Mouse (Mus musculus) lung, postnatal 4 days (tissue): Measurements from ENCODE around the gene Slc43a1.
"Not testable (repeated sequence)": the region's sequence is repeated elsewhere in the genome, so short reads cannot be mapped to it uniquely, and the experiment has no call there.

Experiments used
- DNase-seq, 2 experiments: peaks; one replicate each; pipeline ENCODE4 v3.0.0; 2021

Gene Slc43a1

DNA sequence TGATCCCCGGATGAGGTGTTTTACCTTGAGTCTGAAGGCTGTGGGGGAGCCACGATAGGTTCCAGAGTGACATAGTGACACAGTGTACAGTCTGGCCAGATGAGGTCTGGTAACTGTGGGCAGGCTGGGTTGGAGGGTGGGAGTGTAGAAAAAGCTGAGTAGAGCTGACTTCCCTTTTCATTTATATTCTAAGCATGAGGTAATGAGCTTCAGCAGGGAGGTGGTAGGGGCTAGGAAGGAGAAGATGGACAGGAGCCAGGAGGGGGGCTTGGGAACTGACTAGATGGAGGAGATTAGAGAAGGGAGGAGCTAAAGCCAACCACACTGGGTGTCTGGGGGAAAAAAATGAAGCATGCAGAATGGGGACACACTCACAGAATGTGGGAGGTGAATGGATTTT lies 30.3 kb downstream of the Slc43a1 start:
- DNase-seq, result no peak

- peak in 1 of 2 experiments; percentile 33 for DNase-seq
Observed at GRCm38 (mm10) chr2:84870623-84871160, 32.0 kb downstream of the Slc43a1 start.

DNA sequence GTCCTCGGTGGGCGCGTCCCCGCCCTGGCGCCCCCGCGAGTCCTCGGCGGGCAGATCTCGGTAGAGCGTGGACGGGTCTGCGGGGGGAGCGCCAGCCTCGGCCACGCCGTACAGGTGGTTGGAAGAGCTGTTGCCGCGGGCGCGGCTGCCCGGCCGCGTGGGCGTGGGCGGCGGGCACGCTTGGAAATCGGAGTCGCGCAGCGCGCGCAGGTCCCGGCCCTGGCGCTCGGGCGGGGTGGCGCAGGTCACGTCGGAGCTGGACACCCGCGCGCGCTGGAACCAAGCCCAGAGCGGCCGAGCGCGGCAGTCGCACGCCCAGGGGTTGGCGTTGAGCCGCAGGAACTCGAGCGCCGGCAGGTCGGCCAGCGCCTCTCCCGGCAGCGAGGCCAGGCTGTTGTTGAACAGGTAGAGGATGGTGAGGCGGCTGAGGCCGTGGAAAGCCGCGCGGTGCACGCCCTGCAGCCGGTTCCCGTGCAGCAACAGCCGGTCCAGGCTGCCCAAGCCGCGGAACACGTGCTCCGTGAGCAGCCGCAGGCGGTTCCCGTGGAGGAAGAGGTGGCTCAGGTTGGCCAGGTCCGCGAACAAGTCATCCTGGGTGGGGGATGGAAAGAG lies 33.6 kb downstream of the Slc43a1 start:
- DNase-seq, result peak; percentile 63 to 79

DNA sequence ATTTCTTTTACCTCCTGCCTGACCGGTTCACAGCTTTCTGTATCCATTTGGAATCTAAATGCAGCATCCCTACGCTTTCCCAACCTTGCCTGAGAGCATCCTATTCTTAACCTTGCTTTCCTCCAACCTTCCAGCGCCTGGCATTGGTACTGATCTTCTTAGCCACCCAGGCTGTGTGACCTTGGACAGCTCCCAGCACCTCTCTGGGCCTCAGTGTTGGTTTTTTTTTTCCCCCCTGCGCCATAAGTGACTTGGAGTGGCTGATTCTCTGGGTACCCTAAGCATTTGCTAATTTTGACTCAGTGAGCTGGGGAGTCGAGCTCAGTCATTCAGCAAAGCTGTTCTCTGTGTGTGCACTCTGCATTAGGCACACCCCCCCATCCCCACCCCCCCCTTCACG lies 37.2 kb downstream of the Slc43a1 start:
- DNase-seq, result no peak

DNA sequence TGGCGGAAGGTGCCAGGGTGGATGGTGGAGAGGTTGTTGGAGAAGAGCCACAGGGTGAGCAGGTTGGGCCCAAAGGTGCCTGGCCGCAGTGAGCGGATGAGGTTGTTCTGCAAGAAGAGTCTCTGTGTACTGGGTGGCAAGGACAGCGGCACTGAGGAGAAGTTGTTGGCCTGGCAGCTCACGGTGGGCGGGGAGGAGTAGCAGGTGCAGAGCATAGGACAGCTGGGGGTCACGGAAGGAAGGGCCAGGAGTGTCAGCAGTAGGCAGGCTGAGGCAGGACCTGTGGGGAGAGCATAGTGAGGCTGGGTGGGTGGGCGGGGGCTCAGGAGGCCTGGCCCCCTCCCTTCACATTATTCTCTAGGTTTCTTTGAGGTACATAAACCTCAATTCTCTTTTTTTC lies 41.9 kb downstream of the Slc43a1 start:
- no peak for DNase-seq

- peak; percentile 27 to 56 for DNase-seq
Observed at GRCm38 (mm10) chr2:84882606-84883005, 44.0 kb downstream of the Slc43a1 start.

GRCm38 (mm10) chr2:84883084-84883483 lies 44.4 kb downstream of the Slc43a1 start:
- DNase-seq, result no peak

DNA sequence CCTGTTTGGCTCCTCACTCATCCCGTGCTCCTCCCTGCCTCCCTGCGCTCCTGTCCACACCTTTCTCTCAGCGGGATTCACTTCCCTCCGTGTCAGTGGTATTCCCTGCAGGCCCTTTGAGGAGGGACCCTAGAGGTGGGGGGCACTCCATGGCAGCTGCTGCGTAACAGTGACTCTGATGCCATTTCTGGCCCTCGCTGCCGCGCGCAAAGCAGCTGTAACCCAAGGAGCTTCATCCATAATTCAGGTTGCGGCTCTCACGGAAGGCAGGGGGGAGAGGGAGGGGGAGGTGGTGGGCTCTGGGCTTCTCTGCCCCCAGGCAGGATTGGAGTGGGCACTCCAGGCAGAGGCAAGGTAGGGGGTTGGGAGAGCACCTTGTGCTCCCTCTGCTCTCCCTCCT lies 44.9 kb downstream of the Slc43a1 start:
- no peak for DNase-seq

GRCm38 (mm10) chr2:84883942-84884341 lies 45.3 kb downstream of the Slc43a1 start:
- DNase-seq, result no peak

DNA sequence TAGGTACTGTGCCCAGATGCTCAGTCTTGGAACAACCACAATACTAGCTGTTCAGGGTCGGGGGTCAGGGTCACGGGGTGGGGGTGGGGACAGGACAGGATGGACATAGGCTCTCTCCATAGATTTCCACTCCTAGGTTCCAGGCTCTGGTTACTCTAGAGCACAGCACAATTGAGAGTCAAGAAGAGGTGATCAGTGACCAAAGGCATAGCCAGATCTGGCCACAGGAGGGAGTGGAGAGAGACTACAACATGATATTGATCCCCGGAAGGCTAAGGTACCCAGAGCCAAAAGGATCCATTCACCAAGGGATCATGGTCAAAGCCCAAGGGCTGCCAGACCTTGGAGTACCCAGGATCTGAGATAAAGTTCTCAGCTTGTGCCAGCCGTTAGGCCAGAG lies 46.0 kb downstream of the Slc43a1 start:
- no peak for DNase-seq

- no peak for DNase-seq
Observed at GRCm38 (mm10) chr2:84885084-84886055, 46.7 kb downstream of the Slc43a1 start.

DNA sequence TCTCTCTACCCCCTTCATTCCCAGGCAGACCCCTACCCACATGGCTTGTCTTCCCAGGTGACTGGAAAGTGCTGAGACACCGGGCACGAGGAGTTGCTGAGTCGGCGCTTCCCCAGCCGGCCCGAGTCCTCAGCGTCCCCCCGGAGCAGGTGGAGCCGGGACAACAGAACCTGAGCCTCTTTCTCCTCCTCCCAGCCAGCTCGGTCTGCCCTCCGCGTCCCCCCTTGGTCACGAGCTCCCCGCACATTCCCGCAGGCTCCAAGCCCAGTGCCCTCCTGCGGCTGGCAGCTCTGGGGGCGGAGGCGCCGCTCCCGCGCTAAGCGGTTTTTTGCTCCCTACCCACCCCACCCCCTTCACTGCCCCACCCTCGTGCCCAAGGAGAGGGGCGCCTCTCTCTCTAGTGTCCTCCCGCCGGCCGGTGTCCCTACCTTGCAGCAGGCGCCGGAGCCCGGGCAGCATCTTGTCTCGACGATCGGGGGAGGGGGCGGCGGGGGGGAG lies 47.6 kb downstream of the Slc43a1 start, which contains the start of gene Rtn4rl2:
Rtn4rl2 (minus strand) TSS at position 477 of the 498 bp plus-strand sequence.
- DNase-seq, result peak in 1 of 2 experiments; percentile 29

DNA sequence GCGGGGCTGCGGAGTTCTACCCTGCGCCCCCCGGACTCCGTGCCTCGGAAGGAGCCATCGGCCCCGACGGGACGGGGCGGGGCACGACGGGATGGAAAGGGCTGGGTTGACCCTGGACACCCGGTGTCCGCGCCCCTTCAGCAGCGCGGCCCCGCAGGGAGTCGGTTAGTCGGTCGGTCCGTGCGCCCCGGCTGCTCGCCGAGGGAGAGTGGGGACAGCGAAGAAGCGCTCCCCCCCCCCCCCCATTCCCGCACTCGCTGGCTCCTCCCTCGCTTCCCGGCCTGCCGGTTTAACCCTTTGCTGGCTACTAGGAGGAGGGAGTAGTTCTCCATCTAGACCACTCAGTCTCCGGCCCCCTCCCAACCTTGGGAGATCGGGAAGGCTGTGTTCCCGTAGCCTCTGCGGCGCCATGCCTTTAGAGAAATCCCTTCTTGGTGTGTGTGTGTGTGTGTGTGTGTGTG lies 48.2 kb downstream of the Slc43a1 start:
- DNase-seq, result peak; percentile 29 to 48

DNA sequence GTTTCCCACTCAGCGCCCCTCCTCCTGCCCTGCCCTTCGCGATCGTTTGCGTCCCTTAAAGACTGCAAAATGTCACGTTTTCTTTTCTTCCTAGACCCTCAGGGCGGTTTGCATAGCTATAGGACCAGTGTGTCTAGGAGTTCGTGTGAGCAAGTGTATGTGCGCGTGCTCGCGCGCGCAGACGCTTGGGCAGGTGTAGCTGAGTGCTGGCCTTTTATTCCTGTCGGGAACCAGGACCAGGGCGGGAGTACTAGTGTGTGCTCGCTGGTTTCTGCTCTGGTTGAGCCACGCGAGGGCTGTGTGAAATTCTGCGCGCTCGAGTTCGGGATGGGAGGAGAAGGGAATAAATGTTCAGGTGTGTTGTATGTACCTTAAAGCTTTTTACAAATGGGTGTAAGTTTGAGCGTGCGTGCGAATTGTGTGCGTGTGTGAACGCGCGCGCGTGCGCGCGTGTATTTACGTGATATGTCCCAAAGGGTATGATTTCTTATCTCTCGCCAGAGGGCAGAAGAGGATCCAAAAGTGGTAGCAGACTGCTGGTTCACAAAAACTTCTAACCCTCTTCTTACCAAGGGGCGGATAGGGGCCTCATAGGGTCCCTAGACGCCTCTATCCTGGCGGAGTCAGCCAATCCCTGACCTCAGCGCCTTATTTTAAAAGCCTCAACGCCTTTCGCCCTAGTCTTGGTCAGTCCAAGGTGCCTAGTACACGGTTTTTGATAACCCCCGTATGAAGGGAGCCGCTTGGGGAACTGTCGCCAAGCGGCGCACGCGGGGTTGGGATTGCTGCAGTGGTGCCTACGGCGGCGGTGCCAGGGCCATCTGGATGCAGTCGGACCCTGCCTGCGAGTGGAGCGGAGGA lies 49.0 kb downstream of the Slc43a1 start:
- DNase-seq, result peak; percentile 49 to 56

DNA sequence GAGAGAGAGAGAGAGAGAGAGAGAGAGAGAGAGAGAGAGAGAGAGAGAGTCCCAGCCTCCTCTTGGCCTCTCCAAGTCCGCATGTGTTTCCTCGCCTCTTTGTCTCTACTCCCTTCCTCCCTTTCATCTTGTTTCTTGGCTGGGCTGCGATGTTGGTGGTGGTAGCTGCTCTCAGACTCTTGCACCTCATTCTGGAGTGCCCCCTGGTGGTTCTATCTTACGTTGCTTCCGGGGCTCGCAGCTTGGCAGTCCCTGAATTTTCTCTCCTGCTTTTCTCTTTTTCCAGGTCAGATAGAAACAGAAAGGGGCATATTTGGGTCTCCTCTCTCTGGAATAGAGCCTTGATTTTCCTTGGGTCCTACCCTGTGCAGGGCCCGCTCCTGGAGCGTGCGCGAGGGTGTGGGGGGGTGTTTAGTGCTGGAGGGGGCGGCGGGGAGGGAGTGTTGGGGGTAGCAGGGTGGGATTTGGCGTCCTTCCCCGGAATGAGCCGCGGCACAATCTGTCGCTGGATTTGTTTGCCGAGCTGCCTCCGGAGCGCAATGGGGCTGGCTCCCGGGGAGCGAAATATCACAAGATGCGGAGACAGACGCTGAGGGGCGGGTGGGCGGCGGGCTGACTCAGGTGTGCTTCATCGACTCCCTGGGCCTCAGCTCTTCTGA lies 50.1 kb downstream of the Slc43a1 start:
- peak; percentile 79 to 84 for DNase-seq

- DNase-seq, result no peak
Observed at GRCm38 (mm10) chr2:84889316-84890044, 50.8 kb downstream of the Slc43a1 start.

DNA sequence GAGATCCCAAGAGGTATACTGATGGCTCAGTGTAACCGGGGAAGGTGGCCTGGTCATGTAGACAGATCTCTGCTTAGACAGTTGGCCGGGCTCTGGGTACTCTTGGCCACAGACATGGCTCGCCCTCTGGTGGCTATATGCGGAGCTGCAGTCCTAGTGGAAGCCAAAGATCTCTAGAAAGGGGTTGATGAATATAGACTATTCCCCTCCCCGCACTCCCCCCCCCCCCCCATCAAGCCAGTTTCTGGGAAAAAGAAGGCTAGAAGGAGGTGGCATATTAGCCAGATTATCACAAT lies 51.3 kb downstream of the Slc43a1 start:
- peak; percentile 77 to 84 for DNase-seq

DNA sequence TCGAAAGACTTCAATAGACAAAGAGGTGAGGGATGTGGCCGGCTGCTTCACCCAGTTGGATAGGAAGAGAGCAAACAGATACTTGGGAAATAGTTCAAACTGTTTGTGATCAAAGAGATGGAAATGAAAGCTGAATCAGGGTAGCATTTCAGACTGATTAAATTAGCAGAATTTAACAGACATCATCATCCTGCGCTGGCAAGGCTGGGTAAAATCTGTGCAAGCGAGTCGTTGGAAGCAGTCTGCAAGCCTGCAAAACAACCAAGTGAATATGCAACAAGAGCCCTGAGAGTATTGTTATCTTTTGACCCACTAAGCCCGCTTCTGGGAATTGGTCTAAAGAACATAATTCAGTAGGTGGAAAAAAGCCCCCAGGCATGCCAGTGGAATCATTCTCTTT lies 54.7 kb downstream of the Slc43a1 start:
- no peak for DNase-seq

GRCm38 (mm10) chr2:84895495-84896198 lies 57.0 kb downstream of the Slc43a1 start:
- DNase-seq, result no peak

- DNase-seq, result not testable (repeated sequence)
Observed at GRCm38 (mm10) chr2:84896686-84897085, 58.0 kb downstream of the Slc43a1 start.

- DNase-seq, result peak in 1 of 2 experiments; percentile 42
Observed at GRCm38 (mm10) chr2:84912722-84913121, 74.1 kb downstream of the Slc43a1 start.
